Mouse (Mus musculus) right cerebral cortex, adult 18-20 months (tissue): ENCODE measurements around the gene Krtcap3.

ENCODE experiments used
- DNase-seq: peaks from one replicate; pipeline ENCODE4 v3.0.0; 2022; ENCODE audit warnings: mixed read lengths

The Krtcap3 gene

GRCm38 (mm10) chr5:31253806-31254205 lies 2.3 kb downstream of the Krtcap3 start:
- no peak for DNase-seq

GRCm38 (mm10) chr5:31254452-31254851 lies 3.0 kb downstream of the Krtcap3 start:
- no peak for DNase-seq

- DNase-seq = no peak
Observed at GRCm38 (mm10) chr5:31254901-31255300, 3.4 kb downstream of the Krtcap3 start.

- DNase-seq = no peak
Observed at GRCm38 (mm10) chr5:31255381-31255780, 3.9 kb downstream of the Krtcap3 start.

- no peak for DNase-seq
Observed at GRCm38 (mm10) chr5:31255971-31256370, 4.5 kb downstream of the Krtcap3 start.

- DNase-seq = no peak
Observed at GRCm38 (mm10) chr5:31257616-31258015, 6.1 kb downstream of the Krtcap3 start.

- no peak for DNase-seq
Observed at GRCm38 (mm10) chr5:31266101-31266500, 14.6 kb downstream of the Krtcap3 start.

- DNase-seq = no peak
Observed at GRCm38 (mm10) chr5:31267686-31268085, 16.2 kb downstream of the Krtcap3 start.

- no peak for DNase-seq
Observed at GRCm38 (mm10) chr5:31273018-31273417, 21.5 kb downstream of the Krtcap3 start.

- no peak for DNase-seq
Observed at GRCm38 (mm10) chr5:31279245-31279988, 27.9 kb downstream of the Krtcap3 start.

- DNase-seq = no peak
Observed at GRCm38 (mm10) chr5:31288225-31288624, 36.7 kb downstream of the Krtcap3 start.

- no peak for DNase-seq
Observed at GRCm38 (mm10) chr5:31288655-31289054, 37.2 kb downstream of the Krtcap3 start.

GRCm38 (mm10) chr5:31289626-31290230 lies 38.2 kb downstream of the Krtcap3 start:
- no peak for DNase-seq

- peak; percentile 98 for DNase-seq
Observed at GRCm38 (mm10) chr5:31290521-31291360, 39.2 kb downstream of the Krtcap3 start, which contains the start of gene Ift172. TSS of gene Ift172 (minus strand) at chr5:31291116.

GRCm38 (mm10) chr5:31291361-31291688 lies 39.8 kb downstream of the Krtcap3 start:
- DNase-seq = no peak

- DNase-seq = no peak
Observed at GRCm38 (mm10) chr5:31294964-31295605, 43.6 kb downstream of the Krtcap3 start.

GRCm38 (mm10) chr5:31295606-31296141 lies 44.2 kb downstream of the Krtcap3 start, which contains the start of gene Fndc4:
TSS of gene Fndc4 (minus strand) at chr5:31296080.
- peak; percentile 48 for DNase-seq

GRCm38 (mm10) chr5:31297047-31297757 lies 45.7 kb downstream of the Krtcap3 start, which contains the start of gene Gckr:
TSS of gene Gckr (plus strand) at chr5:31297443.
- no peak for DNase-seq

- no peak for DNase-seq
Observed at GRCm38 (mm10) chr5:31297981-31298380, 46.5 kb downstream of the Krtcap3 start.

GRCm38 (mm10) chr5:31298486-31298885 lies 47.0 kb downstream of the Krtcap3 start:
- DNase-seq = no peak

GRCm38 (mm10) chr5:31301866-31302265 lies 50.4 kb downstream of the Krtcap3 start:
- DNase-seq = no peak
